Mouse (Mus musculus): ENCODE measurements around the gene Gm11627. TPM values are rescaled to one million over a fixed set of nuclear protein-coding genes. Genes with fewer than 3 reads are reported as not detected.

Gene Gm11627
- 4.5 TPM for polyA plus RNA-seq (2014; fragmentation: Illumina TruSeq; extraction: RNeasy Lipid Tissue Mini Kit (QIAGEN cat#74804); ENCODE audit: low read depth, low replicate concordance)

GRCm38 (mm10) chr11:102579165-102580033 lies at the start of gene Gm11627:
Gene Gm11627, minus strand, starts transcription at chr11:102579461.

GRCm38 (mm10) chr11:102604010-102604584 lies 24.8 kb upstream of the Gm11627 start, which contains the start of gene Fzd2:
Gene Fzd2, plus strand, starts transcription at chr11:102604396.

DNA sequence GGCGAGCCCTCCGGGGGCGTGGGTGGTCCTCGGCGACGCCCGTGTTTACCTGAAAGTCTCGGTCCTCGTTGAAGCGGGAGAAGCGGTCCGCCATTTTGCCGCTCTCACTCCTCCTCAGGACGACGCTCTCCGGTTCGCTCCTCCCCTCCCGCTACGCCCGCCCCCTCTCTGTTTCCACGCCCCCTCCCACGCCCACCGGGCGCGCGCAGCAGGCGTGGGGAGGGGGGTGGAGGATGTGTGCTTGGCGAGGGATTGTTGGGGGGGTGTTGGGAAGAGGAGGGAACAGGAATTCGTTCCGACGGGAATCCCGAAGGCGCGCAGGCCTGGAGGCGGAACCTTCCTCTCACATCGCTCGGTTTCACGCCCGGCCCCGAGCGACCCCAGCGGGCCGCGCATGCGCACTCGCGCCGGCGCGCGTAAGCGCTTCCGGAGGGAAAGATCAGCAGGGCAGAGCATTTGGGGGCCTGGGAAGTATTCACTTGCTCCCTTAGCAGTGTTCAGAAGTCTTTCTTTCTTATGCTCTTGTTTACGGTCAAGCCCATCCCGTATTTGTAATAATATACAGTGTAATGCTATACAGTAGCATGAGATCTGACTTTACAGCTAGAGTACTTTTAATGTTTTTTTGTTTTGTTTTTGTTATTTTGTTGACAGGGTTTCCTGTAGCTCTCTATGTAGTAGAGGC lies 23.1 kb downstream of the Gm11627 start, which contains the start of gene Gpatch8:
Gpatch8 (minus strand) TSS at position 362 of the 685 bp plus-strand sequence.

Other genes with a start within 250 kb of the Gm11627 start
- gene Slc4a1, start 213.3 kb downstream of the Gm11627 start, polyA plus RNA-seq (2014; fragmentation: Illumina TruSeq; extraction: RNeasy Lipid Tissue Mini Kit (QIAGEN cat#74804); ENCODE audit: low read depth, low replicate concordance): 0.06 TPM
- gene Rundc3a, start 186.1 kb downstream of the Gm11627 start, polyA plus RNA-seq (2014; fragmentation: Illumina TruSeq; extraction: RNeasy Lipid Tissue Mini Kit (QIAGEN cat#74804); ENCODE audit: low read depth, low replicate concordance): 1.8 TPM
- gene Slc25a39, start 171.5 kb downstream of the Gm11627 start, polyA plus RNA-seq (2014; fragmentation: Illumina TruSeq; extraction: RNeasy Lipid Tissue Mini Kit (QIAGEN cat#74804); ENCODE audit: low read depth, low replicate concordance): 157 TPM
- 237 TPM for gene Grn, start 149.1 kb downstream of the Gm11627 start, polyA plus RNA-seq (2014; fragmentation: Illumina TruSeq; extraction: RNeasy Lipid Tissue Mini Kit (QIAGEN cat#74804); ENCODE audit: low read depth, low replicate concordance)
- gene Fam171a2, start 131.8 kb downstream of the Gm11627 start, polyA plus RNA-seq (2014; fragmentation: Illumina TruSeq; extraction: RNeasy Lipid Tissue Mini Kit (QIAGEN cat#74804); ENCODE audit: low read depth, low replicate concordance): 14.8 TPM
- 18.7 TPM for gene Itga2b, start 109.3 kb downstream of the Gm11627 start, polyA plus RNA-seq (2014; fragmentation: Illumina TruSeq; extraction: RNeasy Lipid Tissue Mini Kit (QIAGEN cat#74804); ENCODE audit: low read depth, low replicate concordance)
- gene Gpatch8, start 23.1 kb downstream of the Gm11627 start, polyA plus RNA-seq (2014; fragmentation: Illumina TruSeq; extraction: RNeasy Lipid Tissue Mini Kit (QIAGEN cat#74804); ENCODE audit: low read depth, low replicate concordance): 19.7 TPM
- gene Fzd2, start 24.9 kb upstream of the Gm11627 start, polyA plus RNA-seq (2014; fragmentation: Illumina TruSeq; extraction: RNeasy Lipid Tissue Mini Kit (QIAGEN cat#74804); ENCODE audit: low read depth, low replicate concordance): 7.0 TPM
- gene Meioc, start 84.3 kb upstream of the Gm11627 start, polyA plus RNA-seq (2014; fragmentation: Illumina TruSeq; extraction: RNeasy Lipid Tissue Mini Kit (QIAGEN cat#74804); ENCODE audit: low read depth, low replicate concordance): 0.89 TPM
- 15.3 TPM for gene Ccdc43, start 118.3 kb upstream of the Gm11627 start, polyA plus RNA-seq (2014; fragmentation: Illumina TruSeq; extraction: RNeasy Lipid Tissue Mini Kit (QIAGEN cat#74804); ENCODE audit: low read depth, low replicate concordance)
- gene Adam11, start 182.0 kb upstream of the Gm11627 start, polyA plus RNA-seq (2014; fragmentation: Illumina TruSeq; extraction: RNeasy Lipid Tissue Mini Kit (QIAGEN cat#74804); ENCODE audit: low read depth, low replicate concordance): 4.6 TPM
- 18.6 TPM for gene Gjc1, start 240.2 kb upstream of the Gm11627 start, polyA plus RNA-seq (2014; fragmentation: Illumina TruSeq; extraction: RNeasy Lipid Tissue Mini Kit (QIAGEN cat#74804); ENCODE audit: low read depth, low replicate concordance)